Mouse (Mus musculus) kidney, postnatal 4 days (tissue): ENCODE measurements around the gene Fbxw5.
"Not testable (repeated sequence)": the region's sequence is repeated elsewhere in the genome, so short reads cannot be mapped to it uniquely, and the experiment has no call there.

ENCODE experiments used
- DNase-seq, 2 experiments: peaks; one replicate each; pipeline ENCODE4 v3.0.0; 2021; ENCODE audit warnings: mixed read lengths in 2 of 2

The Fbxw5 gene

DNA sequence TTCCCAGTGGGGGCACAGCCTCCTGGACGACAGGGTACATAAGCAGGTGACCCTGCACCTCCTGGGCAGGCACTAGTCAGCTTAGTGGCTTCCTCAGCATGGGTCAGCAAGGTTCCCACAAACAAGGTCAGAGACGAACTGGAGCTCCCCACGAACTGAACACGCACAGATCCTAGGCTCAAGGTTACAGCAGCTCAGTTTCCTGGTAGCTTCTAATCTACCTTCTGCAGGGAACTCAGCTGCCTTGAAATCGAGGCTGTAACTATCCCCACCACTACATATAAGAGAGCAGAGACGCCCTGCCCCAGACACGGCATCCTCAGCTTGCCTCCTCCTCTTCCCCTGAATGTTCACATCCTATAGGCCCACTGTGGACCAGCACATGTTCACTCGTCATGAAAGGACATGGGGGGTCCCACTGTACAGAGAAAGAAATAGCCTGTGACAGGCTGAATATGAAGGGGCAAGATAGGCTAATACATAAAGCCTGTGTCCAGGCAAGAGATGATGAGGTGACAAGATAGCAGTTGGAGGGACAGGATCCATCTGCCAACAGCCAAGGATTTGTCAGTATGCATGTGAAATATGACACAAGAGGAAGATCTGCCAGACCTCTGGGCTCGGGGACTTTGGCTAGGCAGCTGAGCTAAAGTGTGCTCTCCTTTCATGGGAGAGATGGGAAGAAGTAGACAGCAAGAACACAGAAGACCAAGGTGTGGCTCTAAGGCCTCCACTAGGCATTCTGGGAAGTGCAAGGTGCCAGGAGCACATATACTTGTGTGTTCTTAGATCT, 26.2 kb downstream of the Fbxw5 start:
- no peak for DNase-seq

DNA sequence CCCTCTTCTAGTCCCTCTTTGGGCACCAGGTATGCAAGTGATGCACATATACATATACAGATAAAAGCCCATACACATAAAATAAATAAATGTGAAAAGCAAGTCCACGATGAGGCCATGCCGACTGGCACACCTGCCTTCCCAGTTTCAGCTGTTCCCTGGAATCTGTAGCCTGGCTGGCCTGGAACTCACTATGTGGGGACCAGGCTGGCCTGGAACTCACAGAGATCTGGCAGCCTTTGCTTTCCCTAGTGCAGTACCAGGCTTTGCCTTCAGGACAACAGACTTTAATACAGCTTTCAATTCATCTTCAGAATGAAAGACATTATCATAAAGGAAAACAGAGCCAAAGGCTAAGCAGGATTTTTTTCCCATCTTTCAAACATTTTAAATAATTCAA, 33.2 kb downstream of the Fbxw5 start:
- no peak for DNase-seq

DNA sequence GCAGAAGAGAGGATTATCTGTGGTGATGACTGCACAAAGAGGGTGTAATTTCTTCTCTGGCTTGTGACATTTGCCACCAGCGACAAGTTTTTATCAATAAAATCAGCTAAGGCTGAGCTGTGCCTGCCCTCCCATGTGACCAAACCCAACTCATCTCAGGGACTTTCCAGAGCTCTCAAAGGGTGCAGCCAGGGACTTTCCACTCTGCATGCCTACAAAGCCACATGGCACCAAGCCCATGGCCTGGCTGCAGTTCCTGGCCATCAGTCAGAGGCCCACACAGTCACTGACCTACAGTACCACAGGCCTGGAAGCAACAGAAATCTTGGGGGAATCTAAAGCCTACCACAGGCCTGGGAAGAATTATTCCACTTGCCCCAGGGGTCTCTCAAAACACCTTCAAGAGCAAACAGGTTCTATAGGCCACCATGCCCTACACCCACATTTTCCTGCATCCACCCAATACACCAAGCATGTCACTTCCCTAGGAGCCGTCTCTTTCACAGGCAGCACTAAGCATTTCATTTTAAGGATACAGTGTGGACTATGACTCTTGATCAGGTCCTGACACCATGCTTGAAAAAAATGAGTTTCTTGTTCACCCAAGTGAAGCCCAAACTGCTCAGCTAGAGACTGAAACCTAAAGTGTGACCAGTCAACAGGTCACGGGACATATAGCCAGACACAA, 33.8 kb downstream of the Fbxw5 start:
- peak; percentile 25 to 51 for DNase-seq

DNA sequence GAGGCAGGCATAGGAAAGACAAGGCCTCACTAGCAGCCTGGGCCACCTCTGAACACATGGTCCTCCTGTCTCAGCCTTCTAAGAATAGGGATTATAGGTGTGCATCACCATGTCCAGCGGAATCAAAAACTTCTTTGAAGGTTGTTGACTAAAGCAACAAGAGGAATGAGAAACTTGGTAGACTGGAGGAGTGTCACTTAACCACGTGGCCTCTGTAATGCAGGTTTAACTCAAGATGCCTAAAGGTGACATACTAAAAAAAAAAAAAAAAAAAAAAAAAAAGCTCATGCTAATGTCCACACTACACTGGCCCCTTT, 34.3 kb downstream of the Fbxw5 start:
- DNase-seq = no peak

DNA sequence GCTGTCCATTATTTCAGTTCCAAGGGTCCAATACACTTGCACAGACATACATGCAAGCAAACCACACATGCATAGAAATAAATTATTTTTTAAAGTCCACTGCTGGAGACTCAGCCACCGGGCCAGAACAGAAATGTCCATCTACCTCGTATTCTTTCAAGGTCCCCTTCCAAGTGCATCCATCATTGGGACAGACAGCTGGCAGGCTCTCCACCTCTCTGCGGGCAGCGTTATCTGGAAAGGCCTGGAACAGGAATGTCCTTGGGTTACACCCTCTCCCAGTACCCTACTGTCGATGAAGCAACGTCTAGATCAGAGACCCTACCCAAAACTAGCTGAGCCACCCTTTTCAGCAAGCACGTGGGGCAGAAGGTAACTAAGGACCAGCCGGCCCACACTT, 36.0 kb downstream of the Fbxw5 start:
- DNase-seq = no peak

DNA sequence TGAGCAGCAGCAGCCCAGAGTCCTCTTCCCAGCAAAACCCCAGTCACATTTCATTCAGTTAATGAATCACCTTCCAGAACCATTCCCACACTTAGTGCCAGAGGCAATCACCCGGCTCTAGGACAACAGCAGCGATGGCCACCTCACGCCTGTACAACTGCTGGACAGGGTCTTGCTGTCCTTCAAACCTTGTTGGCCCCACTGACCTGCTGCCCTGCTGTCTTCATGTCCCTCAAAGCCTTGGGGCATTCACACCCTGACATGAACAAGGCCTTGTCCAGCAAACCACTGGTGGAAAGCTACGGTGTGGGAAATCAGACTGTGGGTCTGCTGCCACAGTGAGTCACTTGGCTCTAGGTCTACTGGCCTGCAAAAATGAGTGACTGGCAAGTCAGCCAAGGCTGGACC, 40.0 kb downstream of the Fbxw5 start:
- peak in 1 of 2 experiments; percentile 50 for DNase-seq

DNA sequence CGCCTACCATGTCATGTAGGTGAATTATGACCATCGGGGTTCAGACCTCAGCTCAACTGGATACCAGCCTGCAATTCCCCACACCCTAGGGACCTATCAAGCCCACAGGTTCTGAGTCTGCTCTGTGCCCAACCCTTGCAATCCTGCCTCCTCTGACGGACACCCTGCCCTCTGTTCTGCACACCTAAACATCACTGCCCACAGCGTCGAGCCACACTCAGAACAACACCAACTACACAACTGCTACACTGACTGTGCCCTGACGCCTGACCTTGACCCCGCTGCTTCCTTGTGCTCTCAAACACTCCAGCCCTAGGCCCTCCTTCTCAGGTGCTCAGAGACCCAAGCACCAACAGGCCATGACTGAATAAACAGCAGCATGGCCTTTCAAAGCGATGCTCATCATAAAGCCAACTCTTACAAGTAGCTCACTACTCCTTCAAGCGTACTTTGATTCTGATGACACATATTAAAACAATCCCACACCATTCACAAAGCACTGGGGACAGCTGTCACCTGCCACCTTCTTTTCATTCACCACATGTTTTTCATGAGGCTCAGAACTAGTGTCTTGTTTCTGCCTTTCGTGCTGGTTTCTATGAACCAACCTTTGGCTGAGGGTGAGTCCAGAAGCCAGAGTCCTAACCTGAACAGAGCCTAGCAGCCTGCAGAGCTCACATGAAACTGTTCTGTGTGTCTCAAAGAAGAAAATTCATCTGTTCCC, 41.3 kb downstream of the Fbxw5 start:
- DNase-seq = no peak

DNA sequence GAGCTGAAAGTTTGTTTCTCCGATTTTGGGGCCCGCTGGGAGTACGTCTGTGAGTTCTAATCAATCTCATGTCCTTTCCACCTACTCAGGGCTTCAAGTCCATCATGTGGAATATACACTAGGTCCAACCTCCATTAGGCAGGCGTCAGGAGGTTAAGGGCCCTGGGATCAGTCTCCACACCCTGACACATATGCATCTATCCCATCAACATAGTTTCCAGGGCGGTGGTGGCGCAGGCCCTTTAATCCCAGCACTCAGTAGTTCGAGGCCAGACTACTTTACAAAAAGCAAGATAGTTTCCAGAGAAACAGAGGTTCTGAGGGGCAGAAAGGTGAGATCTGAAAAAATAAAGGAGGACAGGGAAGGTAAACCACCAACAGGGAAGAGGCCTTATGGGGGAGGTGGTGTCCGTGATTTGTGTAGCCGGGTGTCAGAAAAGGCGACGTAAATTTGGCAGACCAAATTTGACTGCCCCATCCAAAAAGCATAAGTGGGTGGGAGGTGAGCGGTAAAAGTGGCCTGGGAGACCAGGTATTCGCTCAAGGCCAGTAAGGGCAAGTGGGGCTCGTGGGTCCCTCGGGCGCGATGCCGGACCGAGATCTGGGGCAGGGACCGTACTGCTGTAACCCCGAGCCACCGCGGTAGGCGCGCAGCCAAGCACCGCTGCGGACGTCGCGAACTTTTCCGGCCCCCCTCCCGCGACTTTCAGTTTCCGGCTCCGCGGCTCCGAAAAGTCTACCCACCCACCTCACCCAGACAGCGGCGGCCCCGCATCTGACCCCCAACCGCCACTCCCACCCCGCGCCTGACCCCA, 45.7 kb downstream of the Fbxw5 start:
- DNase-seq = no peak

DNA sequence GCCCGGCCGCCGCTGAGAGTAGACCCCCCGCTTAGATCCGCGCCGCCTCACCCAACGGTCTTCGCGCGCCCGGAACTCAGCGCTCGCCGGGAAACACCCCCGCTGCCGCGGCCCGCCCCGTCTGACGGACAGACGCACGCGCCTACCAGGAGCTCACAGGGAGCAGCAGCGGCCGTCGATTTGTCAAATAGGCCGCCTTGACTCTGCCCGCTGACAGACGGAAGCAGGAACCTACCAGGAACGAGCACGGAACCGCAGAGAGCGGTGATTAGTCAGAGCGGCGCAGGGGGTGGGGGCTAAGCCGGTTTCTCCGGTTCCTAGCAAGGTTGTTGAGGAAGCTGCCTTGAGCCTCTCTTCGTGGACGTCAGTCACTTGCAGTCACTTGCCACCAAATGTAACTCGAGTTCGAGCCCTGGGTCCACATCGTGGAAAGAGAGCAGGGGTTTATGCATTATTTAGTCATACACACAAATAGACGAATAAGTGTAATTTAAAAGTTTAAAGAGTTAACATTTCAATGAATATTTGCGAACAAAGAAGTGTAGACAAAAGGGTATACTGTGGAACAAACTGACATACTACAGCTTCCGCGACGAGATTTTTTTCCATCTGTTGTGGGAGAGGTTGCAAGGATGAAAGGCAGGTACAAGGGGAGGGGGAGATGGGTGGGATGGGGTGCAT, 46.4 kb downstream of the Fbxw5 start, which contains the start of gene Traf2:
Gene Traf2 (minus strand): TSS at position 130 of the 681 bp plus-strand sequence.
- peak; percentile 99 to 100 for DNase-seq

DNA sequence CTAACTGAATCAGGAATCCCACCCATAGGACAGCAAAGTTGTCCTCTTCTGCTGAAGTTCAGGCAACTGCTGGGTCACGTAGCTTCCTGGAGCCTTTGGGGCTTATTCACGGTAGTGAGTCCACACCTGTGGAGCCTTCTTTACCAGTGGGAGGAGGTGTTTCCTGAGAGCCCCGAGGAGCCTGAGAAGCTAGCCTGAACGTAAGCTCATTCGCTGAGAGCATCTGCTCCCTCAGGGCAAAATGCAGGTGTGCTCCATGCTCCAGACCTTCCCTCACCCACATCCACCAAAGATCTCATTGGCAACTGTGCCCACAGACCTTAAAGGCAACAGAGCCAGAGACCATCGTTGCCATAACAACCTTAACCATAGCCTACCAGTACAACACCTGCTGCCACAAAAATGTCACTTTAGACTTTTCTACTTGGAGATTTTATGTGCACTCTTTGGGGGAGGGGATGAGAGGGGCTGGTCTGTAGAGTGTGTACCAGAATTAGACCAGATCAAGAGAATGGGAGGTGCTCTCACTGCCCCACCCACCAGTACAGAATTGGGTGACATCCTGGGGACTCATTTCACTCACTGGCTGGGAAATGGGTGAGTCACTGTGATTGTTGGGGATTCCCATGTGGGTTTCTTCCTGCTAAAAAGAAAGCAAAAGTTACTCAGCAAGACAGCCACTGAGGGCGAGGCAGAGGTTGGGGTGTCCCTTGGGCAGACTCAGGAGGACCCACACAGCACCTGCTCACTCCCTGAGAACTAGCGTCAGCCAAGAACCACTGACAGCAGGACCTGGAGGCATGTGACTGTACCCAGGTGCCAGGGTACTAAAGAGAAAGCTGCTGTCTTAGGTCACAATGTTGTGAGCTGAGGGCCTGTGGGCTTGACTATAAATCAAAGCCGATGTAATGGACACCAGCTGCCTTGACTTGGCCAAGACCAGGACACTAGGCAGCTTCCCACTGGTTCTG, 48.8 kb downstream of the Fbxw5 start:
- no peak for DNase-seq

DNA sequence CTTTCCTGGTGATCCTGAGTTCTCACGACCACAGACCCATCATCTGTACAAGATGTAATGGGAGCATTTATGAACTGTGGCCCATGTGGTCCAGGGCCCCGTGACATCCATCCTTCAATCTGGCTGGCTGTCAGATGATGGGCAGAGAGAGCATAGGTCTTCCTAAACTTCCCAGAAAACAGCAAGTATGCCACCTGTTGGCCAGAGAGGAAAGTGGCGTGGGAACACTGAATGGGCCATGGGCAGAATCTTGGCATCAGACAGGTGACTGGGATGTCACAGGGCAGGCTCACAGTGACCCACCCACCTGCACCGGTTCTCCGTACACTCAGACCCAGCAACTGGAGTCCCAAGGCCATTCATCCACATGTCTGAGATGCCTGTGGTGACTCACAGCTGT, 50.6 kb downstream of the Fbxw5 start:
- DNase-seq = peak; percentile 65 to 74

DNA sequence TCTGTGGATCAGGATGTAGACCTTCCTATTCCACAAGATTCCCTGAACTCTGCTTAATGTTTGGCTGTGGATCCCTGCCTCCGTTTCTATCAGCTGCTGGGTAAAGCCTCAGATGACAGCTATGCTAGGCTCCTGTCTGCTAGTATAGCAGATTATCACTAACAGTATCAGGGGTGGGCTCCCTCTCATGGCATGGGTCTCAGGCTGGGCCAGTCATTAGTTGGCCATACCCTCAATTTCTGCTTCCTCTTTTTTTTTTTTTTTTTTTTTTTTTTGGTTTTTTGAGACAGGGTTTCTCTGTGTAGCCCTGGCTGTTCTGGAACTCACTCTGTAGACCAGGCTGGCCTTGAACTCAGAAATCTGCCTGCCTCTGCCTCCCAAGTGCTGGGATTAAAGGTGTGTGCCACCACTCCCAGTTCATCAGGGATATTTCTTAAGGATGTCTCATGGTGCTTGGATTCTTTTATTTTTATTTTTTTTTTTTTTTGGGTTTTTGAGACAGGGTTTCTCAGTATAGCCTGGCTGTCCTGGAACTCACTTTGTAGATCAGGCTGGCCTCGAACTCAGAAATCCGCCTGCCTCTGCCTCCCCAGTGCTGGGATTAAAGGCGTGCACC, 52.7 kb downstream of the Fbxw5 start:
- DNase-seq = not testable (repeated sequence)
